Mouse (Mus musculus) thymus, postnatal 36 days (tissue): Measurements from ENCODE around the gene Gm10037.
"Not testable (repeated sequence)": the region's sequence is repeated elsewhere in the genome, so short reads cannot be mapped to it uniquely, and the experiment has no call there.

Experiments
- DNase-seq, 2 experiments: peaks; one replicate each; pipeline ENCODE4 v3.0.0; 2022; ENCODE audit warnings: mixed read lengths in 2 of 2

Gene Gm10037

DNA sequence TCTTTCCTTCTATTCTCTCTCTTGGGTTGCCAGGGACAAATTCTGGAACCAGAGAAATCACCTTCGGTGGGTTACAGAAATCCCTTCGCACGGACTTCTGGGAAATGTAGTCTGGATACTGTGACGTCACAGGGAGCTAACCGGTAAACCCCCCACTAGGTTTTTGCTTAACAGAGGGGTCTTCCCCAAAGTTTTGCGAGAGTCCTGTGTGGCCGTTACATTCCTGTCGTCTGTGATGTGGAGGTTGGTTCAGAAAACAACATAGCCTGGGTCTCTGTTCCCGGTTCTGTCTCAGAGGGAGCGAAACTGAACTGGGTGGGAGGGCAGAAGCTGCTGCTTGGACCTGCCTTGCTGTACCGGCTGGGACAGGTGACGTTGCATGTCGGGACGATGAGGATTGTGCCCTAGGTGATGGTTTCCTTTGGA, at the start of gene Gm10037:
Gene Gm10037, plus strand, starts transcription at position 196 of the 426 bp plus-strand sequence.
- DNase-seq, result peak; percentile 39 to 48

DNA sequence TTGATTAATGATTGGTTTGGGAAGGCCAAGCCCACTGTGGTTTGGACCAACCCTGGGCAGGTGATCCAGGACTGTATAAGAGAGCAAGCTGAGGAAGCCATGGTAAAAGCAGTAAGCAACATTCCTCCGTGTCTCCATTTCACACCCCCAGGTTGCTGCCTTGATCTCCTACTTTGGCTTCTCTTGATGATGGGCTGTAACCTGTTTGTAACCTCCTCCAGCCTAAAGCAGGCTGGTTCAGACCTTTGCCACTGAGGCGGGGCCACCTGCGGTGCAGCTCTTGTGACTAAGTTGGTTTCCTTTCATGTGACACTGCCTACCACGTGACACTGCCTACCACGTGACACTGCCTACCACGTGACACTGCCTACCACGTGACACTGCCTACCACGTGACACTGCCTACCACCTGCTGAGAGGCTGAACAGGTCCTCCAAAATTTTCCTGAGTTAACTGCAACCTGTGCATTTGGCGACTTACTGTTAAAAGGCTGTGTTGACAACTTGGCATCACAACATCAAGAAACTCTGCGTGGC, 38.9 kb upstream of the Gm10037 start:
- DNase-seq, result no peak

DNA sequence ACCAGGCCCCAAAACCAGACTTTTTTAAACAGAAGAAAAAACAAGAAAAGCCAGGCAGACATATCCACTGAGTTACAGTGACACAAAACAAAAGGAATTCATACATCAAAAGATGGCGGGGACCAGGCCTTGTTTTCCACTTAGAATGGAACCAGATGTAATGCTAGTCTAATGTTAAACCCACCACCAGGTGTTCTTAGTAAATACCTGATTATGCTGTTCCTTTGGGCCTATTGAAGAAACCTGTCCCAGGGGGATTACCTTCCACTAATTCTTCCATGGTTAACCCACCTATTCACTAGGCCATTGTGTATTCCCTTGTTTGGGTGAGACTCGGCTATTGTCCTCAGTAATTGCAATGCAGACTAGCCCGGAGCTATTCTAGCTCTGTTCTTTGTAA, 32.3 kb upstream of the Gm10037 start:
- no peak for DNase-seq

DNA sequence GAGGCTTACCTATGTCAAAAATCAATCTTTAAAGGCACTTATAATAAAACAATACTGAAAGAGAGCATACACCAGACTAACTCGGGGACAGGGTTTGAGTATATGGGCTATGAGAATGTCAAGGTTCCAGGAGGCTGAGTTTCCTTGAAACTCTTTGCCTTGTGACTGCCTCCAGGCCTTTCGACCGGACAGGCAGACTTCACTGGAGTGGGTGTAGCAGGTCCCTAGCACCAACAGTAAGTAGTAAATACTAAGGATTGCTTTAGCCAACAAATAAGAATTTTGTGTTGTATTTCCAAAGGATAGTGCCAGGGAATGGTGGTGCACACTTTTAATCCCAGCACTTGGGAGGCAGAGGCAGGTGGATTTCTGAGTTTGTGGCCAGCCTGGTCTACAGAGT, 31.8 kb upstream of the Gm10037 start:
- not testable (repeated sequence) for DNase-seq

DNA sequence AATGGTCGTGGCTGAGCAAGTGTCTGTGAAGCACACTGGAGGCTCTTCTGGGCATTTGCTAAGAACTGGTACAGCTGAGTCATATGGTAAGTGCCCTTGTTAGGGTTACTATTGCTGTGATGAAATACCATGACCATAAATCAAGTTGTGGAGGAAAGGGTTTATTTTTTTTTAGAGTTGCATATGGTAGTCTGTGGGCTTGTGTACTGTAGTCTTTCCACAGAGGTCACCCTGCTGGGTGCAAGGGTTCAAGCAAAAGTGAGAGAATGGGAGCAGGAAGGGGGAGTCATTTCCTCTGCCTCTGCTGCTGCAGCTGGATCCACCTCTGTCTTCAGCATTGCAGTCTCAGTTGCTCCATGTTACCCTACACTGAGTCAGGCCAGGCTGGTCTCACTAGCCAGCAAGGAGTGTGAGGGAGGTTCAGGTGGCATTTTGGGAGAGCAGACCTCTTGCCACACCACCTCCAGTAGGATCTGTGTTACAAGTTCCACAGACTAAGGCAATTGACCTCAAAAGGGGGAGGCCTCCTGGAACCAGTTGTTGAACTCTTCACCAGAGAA, 19.2 kb upstream of the Gm10037 start:
- no peak for DNase-seq

DNA sequence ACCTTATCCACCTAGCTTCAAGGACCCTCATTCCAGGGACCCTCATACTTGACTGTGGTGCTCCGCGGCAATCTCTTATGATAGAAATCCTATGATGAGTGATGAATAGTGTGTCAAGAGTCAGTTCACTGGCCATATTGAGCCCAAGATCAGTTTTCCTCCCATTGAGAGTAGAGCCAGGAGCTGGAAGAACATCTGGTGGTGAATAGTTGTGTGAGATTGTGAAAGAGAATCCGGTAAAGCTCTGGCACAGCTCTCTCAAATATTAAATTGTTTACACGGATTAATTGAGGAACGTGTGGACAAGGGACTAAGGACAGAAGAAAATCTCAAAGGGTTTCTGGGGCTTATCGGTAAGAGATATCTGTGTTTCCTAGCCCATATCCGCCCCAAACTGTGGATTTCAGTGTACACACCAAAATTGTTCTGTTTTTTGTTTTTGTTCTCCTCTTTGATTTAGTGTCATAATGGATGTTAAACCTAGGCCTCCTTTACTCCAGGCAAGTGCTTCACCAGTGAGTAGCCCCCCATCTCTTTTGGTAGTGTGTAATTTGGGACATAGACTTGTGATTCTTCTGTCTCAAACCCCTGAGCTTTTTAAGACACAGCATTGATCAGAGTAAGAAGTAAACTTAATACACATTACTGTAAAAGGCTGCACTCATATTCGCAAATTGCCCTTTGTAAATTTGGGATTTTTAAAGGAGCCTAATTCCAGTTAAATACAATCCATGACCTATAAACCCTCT, 17.8 kb upstream of the Gm10037 start:
- no peak for DNase-seq

DNA sequence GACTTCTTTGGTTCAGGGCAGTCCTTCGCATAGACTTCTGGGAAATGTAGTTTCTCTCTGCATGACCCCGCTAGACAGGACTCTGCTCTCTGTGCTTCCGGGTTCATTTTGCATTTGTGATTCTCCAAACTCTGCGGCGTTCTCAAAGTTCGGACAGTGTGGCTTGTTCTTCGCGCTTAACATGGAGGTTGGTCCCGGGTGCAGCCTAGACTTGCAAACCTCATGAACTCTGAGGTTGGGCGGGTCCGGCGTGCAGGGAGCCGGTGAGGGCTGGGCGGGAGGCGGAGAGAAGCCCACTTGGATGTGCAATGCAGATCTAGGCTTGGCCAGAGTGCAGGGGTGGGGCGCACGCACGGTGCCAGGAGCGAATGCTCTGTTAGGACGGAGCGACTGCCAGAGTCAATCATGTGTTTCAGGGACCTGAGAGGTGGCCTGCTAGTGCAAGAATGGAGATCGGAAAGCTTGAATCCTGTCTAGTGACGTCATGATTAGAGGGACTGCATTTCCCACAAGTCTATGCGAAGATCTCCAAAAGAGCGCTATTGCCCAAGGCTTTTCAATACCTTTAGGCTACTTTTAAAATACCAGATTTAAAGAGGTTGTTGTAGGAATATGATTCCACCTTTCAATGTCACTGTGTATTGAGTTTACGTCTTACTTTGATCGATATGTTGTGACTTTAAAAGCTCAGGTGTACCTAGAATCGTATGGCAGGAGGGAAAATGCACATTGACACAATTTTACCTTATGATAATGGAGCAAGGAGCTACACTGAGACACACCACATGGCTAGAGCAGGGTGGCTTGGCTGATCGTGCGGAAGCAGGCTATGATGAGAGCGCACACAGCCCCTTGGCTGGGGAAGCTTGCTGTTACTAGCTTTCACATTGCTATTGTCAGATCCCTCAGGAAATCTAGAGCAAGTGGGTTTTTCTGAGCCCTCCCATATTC, 16.9 kb upstream of the Gm10037 start, which contains the start of gene Zfp273:
Gene Zfp273, plus strand, starts transcription at position 31 of the 951 bp plus-strand sequence.
- DNase-seq, result peak; percentile 71 to 73

DNA sequence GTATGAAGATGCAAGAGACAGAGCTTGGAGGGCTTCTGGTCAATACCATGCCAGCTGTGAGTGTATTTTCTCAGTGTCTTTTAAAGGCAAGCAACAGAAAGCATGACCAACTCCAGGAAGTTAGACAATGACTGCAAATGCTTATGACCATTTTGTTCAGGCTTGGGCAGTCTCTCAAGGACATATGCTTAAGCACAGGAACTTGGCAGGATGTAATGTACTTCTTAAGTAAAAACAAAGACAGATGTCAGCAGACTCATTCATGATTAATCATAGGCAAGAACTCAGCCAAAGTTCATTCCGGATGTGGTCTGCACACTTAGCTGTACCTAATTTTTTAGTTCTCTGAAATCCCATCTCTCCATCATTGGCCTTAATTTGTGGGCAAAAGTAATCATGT, 12.3 kb upstream of the Gm10037 start:
- DNase-seq, result no peak

DNA sequence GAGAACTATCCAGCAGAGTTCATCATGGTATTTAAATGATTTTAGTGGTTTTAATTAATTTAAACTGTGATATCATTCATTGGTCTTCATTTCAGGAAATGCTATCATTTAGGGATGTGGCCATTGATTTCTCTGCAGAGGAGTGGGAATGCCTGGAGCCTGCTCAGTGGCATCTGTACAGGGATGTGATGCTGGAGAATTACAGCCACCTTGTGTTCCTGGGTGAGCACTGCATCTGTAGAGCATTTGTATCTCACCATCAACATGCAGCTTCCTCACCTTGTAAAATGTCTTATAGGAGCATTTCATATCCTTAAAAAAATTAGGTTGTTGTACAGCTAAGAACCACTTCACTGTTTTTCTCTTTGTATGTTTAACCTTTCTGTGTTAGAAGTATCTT, 2.2 kb downstream of the Gm10037 start:
- not testable (repeated sequence) for DNase-seq

DNA sequence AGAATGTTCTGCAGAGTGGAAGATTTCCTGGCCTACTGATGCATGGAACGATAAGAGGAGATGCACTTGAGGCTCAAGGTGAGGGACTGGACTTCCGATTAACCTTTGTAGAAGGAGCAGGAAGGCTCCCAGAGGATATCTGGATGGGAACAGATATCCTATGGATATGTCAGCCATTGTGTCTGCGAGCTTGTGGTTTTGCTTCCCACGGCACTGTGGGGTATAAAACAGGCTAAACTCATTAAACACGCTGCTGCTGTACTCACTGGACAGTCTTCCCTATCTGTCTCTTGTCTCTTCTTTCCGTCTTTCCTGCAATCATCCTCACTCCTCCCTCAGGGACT, 12.8 kb downstream of the Gm10037 start:
- no peak for DNase-seq

DNA sequence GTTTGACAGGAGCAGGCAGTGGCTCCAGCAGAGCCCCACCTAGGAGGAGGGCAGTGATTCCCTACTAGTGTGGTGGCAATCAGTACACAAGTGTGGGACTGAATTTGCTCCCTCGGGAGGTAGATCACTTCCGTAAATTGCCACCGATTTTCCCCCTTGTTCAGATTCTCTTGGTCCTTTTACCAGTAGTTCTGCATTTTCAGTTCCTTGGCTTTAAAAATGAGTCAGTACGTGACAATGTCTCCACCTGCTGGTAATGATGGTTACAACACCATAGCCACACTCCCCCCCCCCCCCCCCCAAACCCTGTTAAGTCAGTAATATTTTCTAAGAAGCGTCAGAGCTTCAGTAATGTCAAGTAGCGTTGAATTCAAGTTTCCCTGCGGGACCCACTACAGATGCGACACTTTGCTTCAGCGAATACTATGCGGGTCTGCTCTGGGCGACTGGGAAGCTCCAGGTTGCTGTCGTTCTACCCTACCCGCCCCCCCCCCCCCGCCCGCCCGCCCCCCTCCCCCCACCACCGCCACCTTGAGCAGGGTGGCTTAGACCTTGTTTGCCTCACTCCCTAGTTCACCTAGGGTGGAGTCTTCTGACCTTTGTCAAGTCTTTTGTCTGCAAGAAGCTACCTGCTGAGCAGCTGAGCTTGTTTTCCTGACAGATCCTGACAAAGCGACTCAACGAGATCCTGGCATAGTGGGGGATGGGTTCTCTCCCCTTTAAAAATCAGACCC, 13.4 kb downstream of the Gm10037 start:
- DNase-seq, result peak in 1 of 2 experiments; percentile 18

DNA sequence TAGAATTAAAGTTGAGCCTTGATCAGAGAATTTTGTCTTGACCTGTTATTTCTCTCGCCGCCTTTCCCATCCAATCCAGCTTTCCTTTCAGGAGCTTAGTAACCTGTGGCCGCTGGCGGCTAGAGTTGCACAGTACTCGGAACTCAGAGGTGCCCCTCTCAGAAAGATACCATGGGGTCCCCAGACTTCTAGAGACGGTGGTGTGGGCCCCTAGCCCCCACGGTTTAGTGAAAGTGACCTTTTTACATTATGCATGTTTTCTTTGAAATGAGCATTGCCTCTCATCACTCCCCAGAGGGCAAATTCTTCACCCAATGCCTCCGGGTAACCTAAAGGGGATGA, 13.9 kb downstream of the Gm10037 start:
- no peak for DNase-seq

DNA sequence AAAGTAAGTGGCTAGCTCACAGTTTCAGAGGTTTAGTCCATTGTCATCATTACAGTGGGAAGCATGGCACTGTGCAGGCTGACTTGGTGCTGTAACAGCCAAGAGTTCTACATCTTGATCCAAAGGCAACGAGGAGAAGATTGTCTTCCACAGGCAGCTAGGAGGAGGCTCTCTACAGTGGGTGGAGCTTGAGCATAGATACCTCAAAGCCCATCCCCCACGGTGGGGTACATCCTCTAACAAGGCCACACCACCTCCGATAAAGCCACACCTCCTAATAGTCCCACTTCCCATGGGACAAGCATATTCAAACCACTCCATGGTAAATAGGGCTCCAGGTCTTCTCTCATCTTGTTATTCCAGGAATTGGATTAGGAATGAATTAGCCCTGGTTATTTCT, 19.5 kb downstream of the Gm10037 start:
- DNase-seq, result no peak

DNA sequence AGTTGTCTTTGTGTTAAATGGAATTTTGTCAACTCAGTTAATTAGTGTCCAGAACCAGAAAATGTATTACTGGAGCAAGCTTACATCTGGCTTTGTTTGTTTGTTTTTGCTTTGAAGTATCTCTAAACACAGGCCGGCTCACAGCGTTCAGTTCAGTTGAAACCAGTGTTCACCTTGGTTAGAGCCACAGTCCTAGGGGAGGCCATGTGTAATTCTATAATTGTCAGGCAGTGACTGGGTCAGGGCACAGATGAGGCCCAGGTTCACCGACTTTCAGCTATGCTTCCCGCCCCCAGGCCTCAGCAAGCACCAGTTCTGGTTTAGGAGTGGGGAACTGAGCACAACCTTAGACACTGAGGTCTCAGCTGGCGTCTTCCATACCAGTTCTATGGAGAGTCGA, 22.2 kb downstream of the Gm10037 start:
- DNase-seq, result no peak

DNA sequence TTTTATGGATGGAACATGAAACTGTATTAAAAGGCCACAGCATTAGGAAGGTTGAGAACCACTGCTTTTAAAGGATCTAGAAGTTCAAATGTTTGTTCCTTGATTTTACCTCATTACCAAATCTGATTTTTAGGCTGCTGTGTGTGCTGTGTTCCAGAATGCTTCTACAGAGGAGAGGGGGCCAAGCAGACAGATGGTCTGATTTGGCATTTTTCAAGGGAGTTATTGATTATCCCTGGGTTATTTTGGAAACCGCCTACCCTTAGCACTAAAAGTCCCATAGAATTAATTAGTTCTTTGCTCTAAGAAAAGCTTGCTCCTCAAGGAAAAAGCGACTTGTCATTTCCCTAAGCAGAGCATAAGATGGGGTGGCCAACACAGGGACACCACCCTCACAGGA, 23.1 kb downstream of the Gm10037 start:
- no peak for DNase-seq

DNA sequence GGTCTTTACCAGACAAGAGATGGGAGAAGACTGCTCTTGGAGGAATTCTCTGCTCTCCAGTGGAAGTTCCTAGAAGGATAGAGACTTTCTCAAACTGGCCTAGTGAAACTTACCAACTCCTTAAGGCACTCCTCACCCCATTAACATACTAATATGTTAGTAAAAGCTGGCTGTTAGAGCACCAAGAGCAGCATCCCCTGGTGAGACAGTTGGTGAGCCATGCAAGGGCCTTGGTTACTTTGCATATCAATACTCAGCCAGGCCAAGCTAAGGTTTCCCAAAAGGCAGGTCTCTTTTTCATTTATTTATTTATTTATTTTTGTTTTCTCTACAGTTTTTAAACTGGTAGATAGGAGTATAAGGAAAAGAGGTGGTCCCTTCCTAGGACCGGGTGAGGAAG, 26.4 kb downstream of the Gm10037 start:
- DNase-seq, result no peak

DNA sequence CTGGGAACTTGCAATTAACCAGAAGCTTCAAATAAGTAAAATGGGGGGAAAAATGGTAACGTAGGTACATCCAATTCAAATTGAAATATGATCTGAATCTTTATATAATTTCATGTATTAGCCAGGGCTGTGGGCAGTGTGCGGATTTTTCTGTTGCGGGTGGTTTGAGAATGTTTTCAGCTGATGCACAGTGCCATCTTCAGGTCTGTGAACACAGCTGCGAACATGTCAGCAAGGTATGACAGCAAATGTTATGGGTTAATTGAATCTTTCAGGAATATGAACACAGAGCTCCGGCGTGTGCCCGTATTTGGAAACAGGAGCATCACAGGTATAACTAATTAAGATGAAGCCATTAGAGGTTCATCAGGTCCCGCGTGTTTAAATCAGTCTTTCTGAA, 31.6 kb downstream of the Gm10037 start:
- DNase-seq, result no peak

DNA sequence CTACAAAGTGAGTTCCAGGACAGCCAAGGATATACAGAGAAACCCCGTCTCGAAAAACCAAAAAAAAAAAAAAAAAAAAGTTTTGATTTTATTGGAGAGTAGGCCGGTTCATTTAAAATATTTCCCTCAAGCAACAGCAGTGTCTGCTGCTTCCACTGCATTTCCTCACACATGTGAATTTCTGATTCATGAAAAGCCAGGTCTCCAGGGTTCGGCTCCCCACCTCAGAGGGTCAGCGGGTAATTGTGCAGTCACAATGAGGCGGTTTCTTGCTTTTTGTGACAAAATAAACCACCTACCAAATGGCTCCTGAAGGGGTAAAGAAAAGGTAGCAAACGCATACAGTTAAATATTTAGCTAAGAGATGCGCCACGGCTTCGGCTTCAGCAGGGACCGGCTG, 32.1 kb downstream of the Gm10037 start, which contains the start of gene BC048507:
Gene BC048507, plus strand, starts transcription at position 301 of the 400 bp plus-strand sequence.
- DNase-seq, result no peak

DNA sequence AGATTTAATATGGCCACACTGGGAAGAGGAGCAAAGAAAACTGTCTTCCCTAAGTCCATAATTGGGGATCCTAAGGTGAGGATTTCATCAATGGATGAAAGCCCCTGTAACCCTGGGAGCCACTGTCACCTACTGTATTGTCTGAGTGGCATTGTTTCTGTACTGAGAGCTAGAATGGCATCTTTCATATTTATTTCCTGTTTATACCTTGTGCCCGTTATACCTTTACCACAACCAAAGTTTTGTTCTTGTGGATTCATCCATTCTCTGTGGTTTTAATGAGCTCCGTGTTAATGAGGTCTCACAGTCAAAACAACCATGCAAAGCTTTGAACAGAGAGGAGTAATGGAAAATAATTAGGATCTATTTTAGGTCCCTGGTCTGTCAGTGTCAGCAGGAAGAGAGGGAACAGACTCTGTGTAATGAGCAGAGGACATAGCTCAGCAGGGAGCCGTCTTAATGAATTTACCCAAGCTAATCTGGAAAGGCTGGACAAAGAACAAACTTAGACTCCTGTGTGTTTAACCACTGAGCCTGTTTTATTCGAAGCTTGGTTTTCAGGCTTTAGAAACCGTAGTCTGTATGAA, 34.0 kb downstream of the Gm10037 start:
- DNase-seq, result no peak

DNA sequence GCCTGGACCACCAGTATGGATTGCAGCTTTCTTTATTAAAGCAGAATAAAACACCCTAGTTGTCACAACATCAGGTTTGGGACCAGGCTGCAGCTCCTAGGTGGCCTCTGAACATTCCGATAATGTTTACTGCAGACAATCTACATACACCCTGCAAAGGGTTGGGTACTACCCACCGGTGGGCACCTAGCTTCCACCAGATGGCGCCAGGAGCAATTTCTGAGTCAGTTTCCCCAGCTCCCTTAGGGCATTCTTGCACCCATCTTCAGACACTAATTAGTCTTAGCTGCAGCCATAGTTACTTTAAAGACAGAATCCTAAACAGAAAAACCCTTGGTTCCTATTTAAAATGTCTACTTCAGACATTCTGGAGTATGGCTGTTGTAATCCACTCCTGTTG, 37.0 kb downstream of the Gm10037 start:
- no peak for DNase-seq

DNA sequence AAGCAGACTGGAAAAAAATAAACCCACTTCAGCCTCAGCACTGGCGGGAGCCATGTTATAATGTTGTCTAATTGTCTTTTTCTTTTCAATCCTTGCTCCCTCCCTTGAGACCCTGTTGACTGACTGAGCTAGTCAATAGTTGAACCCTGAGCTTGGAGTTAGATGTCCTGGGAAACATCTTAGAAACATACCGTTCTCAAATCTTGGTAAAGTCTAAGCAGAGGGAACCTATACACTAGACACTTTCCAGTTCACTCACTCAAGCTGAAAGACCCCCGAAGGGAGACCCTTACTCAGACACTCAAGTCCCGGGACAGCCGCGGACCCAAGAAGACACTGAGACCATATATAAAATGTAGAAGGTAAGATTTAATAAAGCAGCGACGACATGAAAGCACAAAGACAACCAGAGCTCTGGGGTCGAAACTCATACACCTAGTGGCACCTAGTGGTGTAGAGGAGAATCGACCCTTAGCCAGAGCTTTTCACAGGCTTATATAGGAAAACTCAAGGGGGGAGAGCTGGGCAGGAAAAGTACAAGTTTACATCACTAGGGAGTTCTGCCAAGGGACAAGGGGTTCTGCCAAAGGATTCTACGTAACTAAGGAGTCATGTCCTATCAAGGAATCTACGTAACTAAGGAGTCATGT, 45.3 kb downstream of the Gm10037 start:
- not testable (repeated sequence) for DNase-seq
